Mouse (Mus musculus): ENCODE measurements at regions not wholly inside any gene's neighbourhood (a gene's known extent, or its start where the extent isn't known, plus 50 kb on each side); places are given as distances from the start of the nearest gene placed in this dataset.
A peak's percentile ranks its signal among the peaks of the same experiment; 100 is the strongest.

DNA sequence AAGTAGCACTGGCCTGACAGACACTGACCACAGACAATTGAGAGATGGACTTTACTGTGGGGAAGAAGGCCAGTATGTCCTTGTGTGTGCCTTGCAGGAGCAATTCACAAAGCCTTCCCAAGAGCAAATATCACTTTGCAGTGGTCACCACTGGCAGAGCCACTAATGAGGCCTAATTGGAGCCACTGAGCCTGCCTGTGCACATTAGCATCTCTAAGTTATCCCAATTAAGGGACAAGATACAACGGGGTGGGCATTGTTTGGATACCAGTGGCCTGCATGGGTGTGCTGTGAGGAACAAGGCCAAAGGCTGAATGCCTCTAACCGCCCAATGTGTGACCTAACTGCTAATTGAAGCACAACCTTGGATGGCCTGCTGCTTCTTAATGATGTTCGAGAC is 433.4 kb upstream of the Ptbp2 start:
- DNase-seq (ENCODE audit: low read depth, low spot score) = no peak

DNA sequence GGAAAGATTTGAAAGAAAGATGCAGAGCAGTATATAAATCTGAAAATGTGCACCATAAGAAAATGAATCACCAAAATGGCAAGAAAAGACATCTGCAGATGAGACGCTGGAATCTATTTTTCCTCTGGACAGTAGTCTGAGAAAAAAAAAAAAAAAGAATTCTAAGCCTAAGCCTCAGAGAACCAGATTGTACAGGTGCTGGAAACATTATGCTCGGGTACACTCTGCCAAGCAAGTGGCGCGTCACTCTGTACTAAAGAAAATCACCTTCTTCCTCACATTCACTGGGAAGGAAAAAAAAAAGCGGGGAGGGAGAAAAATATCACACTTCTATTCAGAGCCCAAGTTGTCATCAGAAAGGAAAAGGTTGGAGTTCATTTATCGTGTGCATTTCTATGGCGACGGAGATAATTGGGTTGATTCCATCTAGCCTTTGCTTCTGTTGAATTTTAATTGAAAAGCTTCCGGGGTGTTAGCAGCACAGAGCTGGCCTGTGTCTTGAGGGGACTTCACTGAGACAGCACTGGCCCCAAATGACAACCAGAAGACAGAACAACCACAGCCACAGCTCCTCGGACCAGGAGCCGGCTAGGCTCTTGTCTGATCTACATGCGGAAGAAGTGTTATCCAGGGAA is 430.5 kb upstream of the Ptbp2 start:
- no peak for DNase-seq (ENCODE audit: low read depth, low spot score)

DNA sequence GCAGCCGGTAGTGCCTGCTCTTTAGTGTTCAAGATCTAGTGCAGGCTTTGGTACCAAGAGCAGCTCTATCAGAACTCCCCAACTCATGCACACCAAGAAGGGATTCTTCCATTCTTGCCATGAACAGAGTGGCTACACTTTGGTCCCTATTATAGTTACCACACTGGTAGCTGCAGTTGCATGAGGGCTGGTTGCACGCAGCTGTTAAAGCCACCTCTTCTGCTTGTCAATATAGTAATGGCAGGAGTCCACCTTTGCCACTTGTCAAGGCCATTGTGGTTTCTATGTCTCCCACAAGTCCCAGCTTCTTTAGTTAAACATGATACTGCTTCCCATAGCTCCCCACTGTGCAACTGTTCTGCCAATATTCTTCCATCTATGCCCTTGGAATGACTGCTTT is 415.1 kb upstream of the Ptbp2 start:
- no peak for DNase-seq (ENCODE audit: low read depth, low spot score)

DNA sequence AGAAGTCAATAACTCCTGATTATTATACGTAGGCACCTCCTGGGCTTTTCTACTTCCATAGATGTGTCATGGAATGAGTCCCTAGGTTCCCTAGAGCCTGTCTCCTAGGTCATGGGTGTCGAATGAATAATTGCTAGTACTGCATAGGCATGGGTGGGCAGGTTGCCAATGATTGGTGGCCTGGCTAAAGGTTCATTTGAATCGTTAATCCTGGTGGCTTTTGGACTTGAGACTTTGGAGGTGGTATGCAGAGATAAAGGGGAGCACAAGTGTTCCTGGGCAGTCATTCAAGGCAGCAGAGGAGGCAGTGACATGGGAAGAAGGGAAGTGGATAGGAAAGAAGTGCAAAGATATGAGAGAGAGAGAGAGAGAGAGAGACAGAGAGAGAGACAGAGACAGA is 410.2 kb upstream of the Ptbp2 start:
- no peak for DNase-seq (ENCODE audit: low read depth, low spot score)

DNA sequence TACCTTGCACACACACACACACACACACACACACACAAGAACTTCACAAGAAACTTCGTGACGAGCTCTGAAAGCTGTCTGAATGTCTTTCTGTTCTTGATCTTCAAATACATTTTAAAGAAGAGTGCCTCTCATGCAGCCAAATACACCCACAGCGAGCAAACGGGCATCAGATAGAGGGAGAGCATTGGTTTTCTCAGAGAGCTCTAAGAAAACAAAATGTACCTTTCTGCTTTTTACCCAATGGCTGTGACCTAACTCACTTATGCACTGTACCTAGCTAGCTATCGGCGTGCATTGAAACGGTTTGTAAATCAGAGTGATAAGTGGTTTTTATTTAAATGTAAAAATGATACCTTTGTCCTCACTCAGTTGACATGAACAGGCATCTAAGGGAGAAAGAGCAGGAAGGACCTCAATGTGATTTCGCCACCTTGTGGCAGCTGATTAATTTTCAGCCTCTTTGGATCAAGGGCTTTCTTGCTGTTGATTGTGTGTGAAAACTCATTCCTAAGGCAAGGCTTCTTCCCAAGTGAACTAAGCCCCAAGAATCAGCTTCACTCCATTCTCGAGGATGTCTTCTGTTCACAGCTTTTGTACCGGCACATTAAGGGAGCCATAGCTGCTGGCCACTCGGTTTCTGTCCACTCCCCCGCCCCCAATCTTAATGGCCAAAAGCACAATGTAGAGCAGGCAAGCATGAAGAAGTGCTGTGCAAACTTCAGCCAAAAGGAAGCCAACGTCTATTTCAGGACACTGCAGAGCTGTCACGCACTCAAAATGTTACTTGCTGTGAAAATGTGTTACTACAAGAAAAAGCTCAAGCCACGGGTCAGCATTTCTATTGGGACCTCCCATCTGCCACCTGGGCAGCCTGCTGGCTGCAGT is 408.4 kb upstream of the Ptbp2 start:
- DNase-seq (ENCODE audit: low read depth, low spot score) = peak; percentile 49

DNA sequence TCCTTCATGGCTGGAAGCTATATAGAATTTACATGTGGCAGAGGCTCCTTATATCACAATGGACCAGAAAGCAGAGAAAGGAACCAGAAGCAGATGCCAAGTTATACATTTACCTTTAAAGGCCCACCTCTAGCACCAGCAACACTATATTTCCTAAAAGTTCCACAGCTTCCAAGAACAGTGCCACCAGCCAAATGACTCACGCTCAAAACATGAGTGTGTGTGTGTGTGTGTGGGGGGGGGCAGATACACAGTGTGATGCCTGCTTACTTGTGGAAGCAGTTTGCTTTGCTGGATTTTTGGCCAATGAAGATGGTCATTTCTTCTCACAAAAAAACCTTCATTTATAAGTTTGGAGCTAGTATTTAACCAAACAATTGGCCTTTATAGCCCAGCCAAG is 405.3 kb upstream of the Ptbp2 start:
- no peak for DNase-seq (ENCODE audit: low read depth, low spot score)

DNA sequence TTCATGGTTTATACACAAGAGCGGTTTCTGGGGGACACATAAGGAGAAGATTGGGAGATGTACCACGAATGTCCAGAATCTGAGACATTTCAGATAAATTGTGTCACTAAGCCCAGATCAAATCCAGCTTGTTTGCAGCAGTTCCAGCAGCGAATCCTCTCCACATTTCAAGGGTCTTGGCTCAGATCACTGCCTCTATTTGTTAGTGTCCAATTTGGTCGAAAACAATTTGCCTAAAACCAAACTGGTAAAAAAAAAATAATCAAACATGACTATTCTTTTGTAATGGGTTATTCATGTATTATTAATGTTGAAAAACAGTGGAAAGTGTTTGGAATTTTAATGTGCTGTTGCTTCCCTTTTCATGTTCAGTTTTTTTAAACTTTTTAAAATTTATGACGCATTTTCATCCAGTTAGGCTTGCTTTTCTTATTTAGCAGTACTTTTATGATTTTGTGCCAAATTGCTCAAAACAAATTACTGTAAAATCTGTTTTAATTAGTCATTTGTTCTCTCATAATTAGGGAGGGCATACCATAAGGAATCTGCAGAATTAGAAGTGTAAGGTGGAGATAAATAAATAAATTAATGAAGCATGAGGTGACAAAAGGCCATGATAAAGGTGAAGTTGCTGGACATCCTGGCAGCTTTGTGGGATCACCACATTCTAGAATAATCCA is 396.8 kb upstream of the Ptbp2 start:
- DNase-seq (ENCODE audit: low read depth, low spot score) = no peak

DNA sequence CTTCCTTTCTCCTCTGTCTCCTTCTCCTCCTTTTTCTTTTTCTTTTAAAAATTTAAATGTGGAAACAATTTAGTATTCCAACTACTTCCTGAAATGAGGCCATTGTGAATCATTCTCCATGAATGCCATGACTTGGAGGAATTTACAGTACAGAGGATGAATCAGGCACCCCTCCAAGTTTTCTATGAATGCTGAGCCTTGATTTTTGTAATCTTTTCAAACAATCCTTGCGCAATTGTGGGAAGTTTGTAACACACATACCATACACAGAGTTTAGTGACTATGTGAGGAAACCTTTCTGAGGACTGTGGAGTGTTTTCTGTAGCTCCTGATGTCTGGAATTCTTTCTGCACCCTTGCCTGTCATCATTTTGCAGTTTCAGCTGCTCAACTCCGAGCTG is 391.4 kb upstream of the Ptbp2 start:
- no peak for DNase-seq (ENCODE audit: low read depth, low spot score)

Measured in retina, adult 2 months (tissue).